Mouse (Mus musculus) intestine, embryonic 14.5 days (tissue): Measurements from ENCODE around the gene Cdh5. TPM values are rescaled to one million over a fixed set of nuclear protein-coding genes. Genes with fewer than 3 reads are reported as not detected.

ENCODE experiments used
- ATAC-seq: fragments of 200-750 bp; cut with Nextera tagmentation; replicated peaks from 2 replicates; pipeline ENCODE4 v1.8.0; 2017; ENCODE audit warnings: low read depth, moderate number of reproducible peaks, moderate TSS enrichment, moderate library complexity; ENCODE audit not compliant: low FRiP score, low TSS enrichment
- DNase-seq: peaks from one replicate; pipeline ENCODE4 v3.0.0-alpha.2; 2018; ENCODE audit warnings: low spot score
- H3K27ac ChIP-seq: fragments of 300-500 bp; sonication (generic); 2 replicates; pipeline ENCODE4 v1.5.1; 2014; ENCODE audit warnings: low read depth, mild to moderate bottlenecking, control low read depth
- H3K27me3 ChIP-seq: fragments of 300-500 bp; sonication (generic); replicated peaks from 2 replicates; pipeline ENCODE4 v1.6.1; 2014; ENCODE audit warnings: low read length, control low read depth; ENCODE audit not compliant: control insufficient read depth, insufficient read depth
- H3K36me3 ChIP-seq: fragments of 300-500 bp; sonication (generic); 2 replicates; pipeline ENCODE4 v1.6.1; 2014; ENCODE audit warnings: low read length, control low read depth; ENCODE audit not compliant: control insufficient read depth, insufficient read depth
- H3K4me1 ChIP-seq: fragments of 300-500 bp; sonication (generic); replicated peaks from 2 replicates; pipeline ENCODE4 v1.6.1; 2014; ENCODE audit warnings: low read length, control low read depth, mixed read lengths; ENCODE audit not compliant: control insufficient read depth, insufficient read depth
- H3K4me2 ChIP-seq: fragments of 300-500 bp; sonication (generic); 2 replicates; pipeline ENCODE4 v1.6.1; 2014; ENCODE audit warnings: low read length
- H3K4me3 ChIP-seq: fragments of 300-500 bp; sonication (generic); 2 replicates; pipeline ENCODE4 v1.5.1; 2014; ENCODE audit warnings: low read depth, low read length, control low read depth, mixed read lengths
- H3K9ac ChIP-seq: fragments of 300-500 bp; sonication (generic); 2 replicates; pipeline ENCODE4 v1.6.1; 2014; ENCODE audit warnings: mild to moderate bottlenecking, low read length
- H3K9me3 ChIP-seq: fragments of 300-500 bp; sonication (generic); 2 replicates; pipeline ENCODE4 v1.6.1; 2016; ENCODE audit warnings: low read length, control low read depth; ENCODE audit not compliant: control insufficient read depth
- WGBS: fragments of 180-500 bp; shearing (Covaris S2); extraction: QIAGEN DNeasy Blood & Tissue Kit; methylation state at CpG from one replicate; pipeline ENCODE4 v1.1.7; 2014; 5-methylcytosine and 5-hydroxymethylcytosine counted together
- polyA plus RNA-seq: library from polyadenylated mRNA; unstranded; fragments of >200 nt; fragmentation: Nextera tagmentation; extraction: Ambion mirVana; gene quantifications from 2 replicates; pipeline ENCODE4 v1.2.1, GENCODE M21; 2014

The Cdh5 gene
- polyA plus RNA-seq, 1 experiment from 2014 or later, result 28.3 TPM

- 84% methylated on average over 4 of the region's 4 CpGs for WGBS
- no peaks in the 10 kb centered on the region for H3K36me3 ChIP-seq
- DNase-seq (no peak), ATAC-seq (no peak)
- H3K4me2 ChIP-seq, result no peak overlapping the region
- H3K9ac ChIP-seq, result no peak overlapping the region
- H3K27me3 ChIP-seq, result no peaks in the 10 kb centered on the region
- H3K9me3 ChIP-seq, result no peaks in the 10 kb centered on the region
- H3K4me1 ChIP-seq, result peaks cover 3% of the 10 kb centered on the region; the same call in 1 of the 2 replicates
- H3K27ac ChIP-seq, result no peak overlapping the region
- H3K4me3 ChIP-seq, result no peak overlapping the region
These were observed 85.4 kb downstream of the Cdh5 start for GRCm38 (mm10) chr8:104186827-104187226.

GRCm38 (mm10) chr8:104187622-104188021 is 86.2 kb downstream of the Cdh5 start:
- Histone ChIP-seq H3K9me3 (no peaks in the 10 kb centered on the region), H3K27me3 (no peaks in the 10 kb centered on the region), H3K4me3 (no peak overlapping the region), H3K4me1 (peaks cover 3% of the 10 kb centered on the region; the same call in 1 of the 2 replicates), H3K4me2 (no peak overlapping the region), H3K36me3 (no peaks in the 10 kb centered on the region), H3K27ac (no peak overlapping the region), H3K9ac (no peak overlapping the region)
- no peak for ATAC-seq
- no peak for DNase-seq
- 85% methylated on average over 6 of the region's 6 CpGs for WGBS

GRCm38 (mm10) chr8:104188459-104188858 is 87.0 kb downstream of the Cdh5 start:
- Histone ChIP-seq H3K4me3 (no peak overlapping the region), H3K4me2 (no peak overlapping the region), H3K4me1 (peaks cover 3% of the 10 kb centered on the region; the same call in 1 of the 2 replicates), H3K27me3 (no peaks in the 10 kb centered on the region), H3K9me3 (no peaks in the 10 kb centered on the region), H3K36me3 (no peaks in the 10 kb centered on the region), H3K27ac (no peak overlapping the region), H3K9ac (no peak overlapping the region)
- WGBS, result 40% methylated on average over 5 of the region's 5 CpGs
- DNase-seq (no peak), ATAC-seq (no peak)

GRCm38 (mm10) chr8:104190777-104191468 is 89.5 kb downstream of the Cdh5 start:
- 56% methylated on average over 6 of the region's 6 CpGs for WGBS
- ATAC-seq, result no peak

GRCm38 (mm10) chr8:104191496-104191895 is 90.1 kb downstream of the Cdh5 start:
- ATAC-seq (peak; percentile 86), DNase-seq (peak; percentile 68)
- H3K27me3 ChIP-seq, result no peaks in the 10 kb centered on the region
- WGBS, result 14% methylated on average over 11 of the region's 11 CpGs
- H3K9ac ChIP-seq, result no peak overlapping the region
- no peaks in the 10 kb centered on the region for H3K36me3 ChIP-seq
- H3K4me3 ChIP-seq, result no peak overlapping the region
- H3K9me3 ChIP-seq, result no peaks in the 10 kb centered on the region
- peak overlapping the region; percentile 2; the same call in 1 of the 2 replicates for H3K4me2 ChIP-seq
- peak overlapping the region; percentile 14; the same call in 1 of the 2 replicates for H3K27ac ChIP-seq
- H3K4me1 ChIP-seq, result peaks cover 3% of the 10 kb centered on the region; the same call in 1 of the 2 replicates

More at GRCm38 (mm10) chr8:104190777-104191468, 89.5 kb downstream of the Cdh5 start:
- Histone ChIP-seq H3K4me2 (peak overlapping the region; percentile 2; the same call in 1 of the 2 replicates), H3K27ac (0 out of 2 replicates have a peak overlapping the region, but pooled peaks have one; percentile 14), H3K27me3 (no peaks in the 10 kb centered on the region), H3K9me3 (no peaks in the 10 kb centered on the region), H3K4me1 (peaks cover 3% of the 10 kb centered on the region; the same call in 1 of the 2 replicates), H3K9ac (no peak overlapping the region), H3K36me3 (no peaks in the 10 kb centered on the region), H3K4me3 (no peak overlapping the region)
- DNase-seq, result no peak

Other genes starting within 250 kb of the Cdh5 start
- 2.3 and 2.4 TPM in 2 replicates for gene Bean1, start 68.8 kb downstream of the Cdh5 start, polyA plus RNA-seq
- gene Tk2, start 146.9 kb downstream of the Cdh5 start, polyA plus RNA-seq, result 15.3 and 17.8 TPM in 2 replicates
- 47.9 and 48.6 TPM in 2 replicates for gene Cklf, start 149.2 kb downstream of the Cdh5 start, polyA plus RNA-seq
- gene Cmtm2a, start 191.6 kb downstream of the Cdh5 start, polyA plus RNA-seq, result not detected in 2 replicates
- not detected in 2 replicates for gene Gm45711, start 208.5 kb downstream of the Cdh5 start, polyA plus RNA-seq
- not detected in 2 replicates for gene Cmtm1, start 208.5 kb downstream of the Cdh5 start, polyA plus RNA-seq
- gene Gm11020, start 219.9 kb downstream of the Cdh5 start, polyA plus RNA-seq, result not detected in 2 replicates
- gene Cmtm2b, start 220.6 kb downstream of the Cdh5 start, polyA plus RNA-seq, result not detected in 2 replicates
- gene Cmtm3, start 237.8 kb downstream of the Cdh5 start, polyA plus RNA-seq, result 155 and 171 TPM in 2 replicates